Mouse (Mus musculus): ENCODE measurements around the gene Tapt1. TPM values are rescaled to one million over a fixed set of nuclear protein-coding genes. Genes with fewer than 3 reads are reported as not detected.
"Not testable (repeated sequence)": the region's sequence is repeated elsewhere in the genome, so short reads cannot be mapped to it uniquely, and the experiment has no call there.

The Tapt1 gene
- 10 to 100 TPM; 19.7 to 19.9 TPM for total RNA-seq (2021)

DNA sequence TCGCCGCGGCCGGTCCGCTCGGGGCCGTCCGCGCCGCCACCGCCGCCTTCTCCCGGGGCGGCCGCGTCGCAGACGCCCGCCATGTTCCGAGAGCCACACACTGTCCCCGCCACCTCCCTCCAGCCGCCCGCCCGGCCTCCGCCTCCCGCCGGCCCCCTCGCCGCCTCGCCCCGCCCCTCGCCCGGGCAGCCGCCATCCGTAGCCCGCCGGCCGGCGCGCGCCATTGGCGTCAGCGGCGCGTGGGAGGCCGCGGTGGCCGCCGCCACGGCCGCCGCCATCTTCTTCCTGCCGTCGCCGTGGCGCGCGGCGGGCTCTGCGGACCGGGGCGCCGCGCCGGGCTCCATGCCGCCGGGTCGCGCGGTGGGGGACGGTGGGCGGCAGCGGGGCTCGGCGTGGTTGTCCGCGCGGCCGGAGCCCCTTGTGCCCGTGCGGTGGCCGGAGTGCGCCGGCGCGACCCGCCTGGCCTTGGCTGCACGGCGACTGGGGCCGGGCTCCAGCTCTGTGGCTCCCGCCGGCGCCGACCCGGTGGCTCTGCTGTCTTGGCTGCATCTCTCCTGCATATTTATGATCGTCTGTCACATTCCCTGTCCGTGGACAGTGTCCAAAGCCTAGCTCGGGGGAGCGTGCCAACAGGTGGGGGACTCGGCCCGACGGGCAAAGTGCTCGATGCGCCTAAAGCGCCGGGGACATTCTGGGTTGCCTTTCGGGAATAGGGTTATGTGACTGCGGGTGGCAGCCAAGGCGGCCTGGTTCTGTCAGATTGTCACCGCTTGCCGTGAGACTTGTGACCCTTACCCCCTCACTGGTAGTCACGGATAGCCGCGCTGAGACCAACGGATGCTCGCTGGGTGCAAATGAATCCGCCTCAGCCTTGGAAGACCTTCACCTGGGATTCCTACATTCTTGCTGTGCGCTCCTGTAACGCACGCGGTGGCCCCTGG lies at the start of gene Tapt1:
TSS of gene Tapt1 (minus strand) at position 106 of the 941 bp plus-strand sequence.
- intact Hi-C loops (cut with DNase I), result loop anchor here (5.0 kb wide), 1 partner anchor 1221 kb away; no protein-coding TSS in a partner anchor

DNA sequence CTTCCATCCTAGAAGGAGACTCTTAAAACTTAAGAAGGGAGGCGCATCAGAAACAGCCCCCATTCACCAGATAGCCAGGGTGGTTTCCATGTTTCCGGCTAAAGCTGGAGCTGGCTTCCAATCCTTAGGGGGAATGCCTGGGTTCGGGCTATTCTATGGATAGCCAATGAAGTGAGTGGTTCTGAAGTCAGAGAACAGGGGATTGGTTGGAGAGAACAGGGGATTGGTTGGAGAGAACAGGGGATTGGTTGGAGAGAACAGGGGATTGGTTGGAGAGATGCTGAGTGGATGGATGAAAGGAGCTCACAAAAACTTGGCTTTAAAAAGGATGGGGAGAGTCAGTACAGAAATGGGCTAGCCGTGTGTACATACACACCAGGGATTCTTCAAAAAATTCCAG lies 45.1 kb upstream of the Tapt1 start:
- intact Hi-C loops (cut with DNase I), result no loop called here
- DNase-seq (ENCODE audit: low spot score), result no peak

More for the DNA sequence above, at the start of gene Tapt1:
- DNase-seq (ENCODE audit: low spot score), result peak; percentile 84

DNA sequence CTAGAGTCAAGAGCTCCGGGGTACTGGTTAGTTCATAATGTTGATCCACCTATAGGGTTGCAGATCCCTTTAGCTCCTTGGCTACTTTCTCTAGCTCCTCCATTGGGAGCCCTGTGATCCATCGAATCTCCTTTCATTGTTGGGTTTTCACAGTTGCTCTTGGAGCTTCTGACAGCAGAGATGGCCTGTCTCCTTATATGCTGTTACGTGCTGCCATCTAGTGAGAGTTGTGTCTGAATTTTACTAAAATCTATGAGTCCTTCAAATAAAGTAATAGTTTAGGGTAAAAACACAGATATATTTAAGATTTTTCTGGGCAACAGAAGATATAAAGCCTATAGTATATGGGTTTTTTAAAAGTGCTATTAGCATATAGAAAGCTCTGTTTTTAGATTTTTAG lies 42.1 kb upstream of the Tapt1 start:
- DNase-seq (ENCODE audit: low spot score), result not testable (repeated sequence)
- intact Hi-C loops (cut with DNase I), result loop anchor here (1.0 to 5.0 kb wide), 2 partner anchors 220 to 426 kb away; no protein-coding TSS in a partner anchor

DNA sequence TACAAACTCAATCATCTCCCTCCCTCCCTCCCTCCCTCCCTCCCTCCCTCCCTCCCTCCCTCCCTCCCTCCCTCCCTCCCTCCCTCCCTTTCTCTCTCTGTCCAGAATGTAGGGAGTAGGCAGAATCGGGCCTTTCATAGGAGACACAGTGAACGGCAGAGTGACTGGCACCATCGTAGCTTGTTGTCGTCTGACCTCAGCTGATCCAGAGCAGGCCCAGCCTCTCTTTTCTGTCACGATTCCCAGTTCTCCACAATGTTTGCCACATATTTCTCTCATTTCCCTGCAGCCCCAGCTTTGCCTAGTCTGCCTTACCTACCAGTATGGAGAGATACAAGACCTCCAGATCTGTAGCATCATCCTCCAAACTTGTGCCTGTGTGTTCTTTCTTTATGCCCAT lies 35.3 kb upstream of the Tapt1 start:
- intact Hi-C loops (cut with DNase I), result no loop called here

GRCm38 (mm10) chr5:44261172-44261571 lies 34.7 kb upstream of the Tapt1 start:
- intact Hi-C loops (cut with DNase I), result no loop called here

More for the DNA sequence above, 35.3 kb upstream of the Tapt1 start:
- no peak for DNase-seq (ENCODE audit: low spot score)

DNA sequence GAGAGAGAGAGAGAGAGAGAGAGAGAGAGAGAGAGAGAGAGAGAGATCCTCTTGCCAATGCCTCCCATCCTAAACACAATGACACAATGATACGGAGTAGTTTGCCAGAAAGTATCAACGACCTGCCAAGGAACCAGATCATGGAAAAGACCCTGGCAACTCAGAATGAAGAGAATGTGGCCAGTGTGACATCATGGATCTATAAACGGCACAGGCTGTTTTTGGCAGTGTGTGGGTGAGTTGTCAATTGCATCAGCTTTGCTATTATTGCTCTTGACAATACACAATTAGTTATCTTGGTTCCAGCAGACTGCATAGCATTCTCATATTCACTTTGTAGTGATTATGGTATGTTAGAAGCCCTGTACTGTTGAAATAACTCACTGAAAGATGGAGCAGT lies 33.3 kb upstream of the Tapt1 start:
- no peak for DNase-seq (ENCODE audit: low spot score)
- intact Hi-C loops (cut with DNase I), result no loop called here

More at GRCm38 (mm10) chr5:44261172-44261571, 34.7 kb upstream of the Tapt1 start:
- DNase-seq (ENCODE audit: low spot score), result no peak

DNA sequence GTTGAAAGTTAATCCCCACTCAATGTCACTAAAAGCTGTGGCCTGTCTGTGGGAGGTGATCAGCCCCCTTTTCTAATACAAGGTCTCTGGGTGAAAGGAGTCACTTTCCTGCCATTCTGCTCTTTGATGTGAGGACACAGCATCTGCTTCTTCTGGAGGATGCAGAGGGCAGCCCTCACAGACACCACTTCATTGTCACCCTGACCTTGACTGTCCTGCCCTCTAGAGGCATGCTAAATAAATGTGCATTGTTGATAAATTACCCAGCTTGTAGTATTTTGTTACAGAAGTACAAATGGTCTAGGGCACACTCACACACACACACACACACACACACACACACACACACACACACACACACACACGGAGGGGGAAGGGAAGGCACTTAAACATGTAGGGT lies 31.7 kb upstream of the Tapt1 start:
- intact Hi-C loops (cut with DNase I), result no loop called here
- DNase-seq (ENCODE audit: low spot score), result no peak

- DNase-seq (ENCODE audit: low spot score), result no peak
Measured at GRCm38 (mm10) chr5:44257401-44257800, 31.0 kb upstream of the Tapt1 start.

GRCm38 (mm10) chr5:44256512-44256911 lies 30.1 kb upstream of the Tapt1 start:
- intact Hi-C loops (cut with DNase I), result no loop called here
- no peak for DNase-seq (ENCODE audit: low spot score)

More at GRCm38 (mm10) chr5:44257401-44257800, 31.0 kb upstream of the Tapt1 start:
- intact Hi-C loops (cut with DNase I), result no loop called here

DNA sequence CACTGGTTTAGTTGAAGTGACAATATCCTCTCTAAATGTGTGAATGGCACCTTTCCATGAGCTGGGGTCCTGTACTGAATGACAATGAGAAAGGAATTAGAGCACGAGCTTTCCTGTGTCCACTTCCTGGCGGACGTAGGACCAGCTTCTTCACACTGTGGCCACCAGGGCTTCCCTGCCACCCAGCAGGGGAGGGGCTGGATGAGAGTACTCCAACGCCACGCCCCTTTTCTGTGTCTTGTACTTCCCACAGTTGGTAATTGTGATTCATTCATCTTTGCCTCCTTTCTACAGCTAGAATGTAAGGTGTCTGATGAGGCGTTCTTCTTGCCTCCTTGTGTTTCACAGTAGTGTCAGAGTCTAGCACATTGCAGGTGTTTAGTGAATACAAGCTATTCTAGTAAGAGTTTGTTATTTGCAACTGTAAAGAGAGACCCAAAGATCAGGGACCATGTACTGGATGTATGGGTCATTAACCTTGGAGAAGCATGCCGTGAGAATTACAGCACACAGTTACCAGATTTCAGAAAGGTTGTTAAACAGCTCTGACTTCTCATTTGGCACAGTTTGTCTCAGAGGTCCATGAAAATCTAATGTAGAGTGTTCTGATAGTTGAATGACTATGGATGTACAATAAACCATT lies 29.5 kb upstream of the Tapt1 start:
- intact Hi-C loops (cut with DNase I), result no loop called here
- DNase-seq (ENCODE audit: low spot score), result no peak

DNA sequence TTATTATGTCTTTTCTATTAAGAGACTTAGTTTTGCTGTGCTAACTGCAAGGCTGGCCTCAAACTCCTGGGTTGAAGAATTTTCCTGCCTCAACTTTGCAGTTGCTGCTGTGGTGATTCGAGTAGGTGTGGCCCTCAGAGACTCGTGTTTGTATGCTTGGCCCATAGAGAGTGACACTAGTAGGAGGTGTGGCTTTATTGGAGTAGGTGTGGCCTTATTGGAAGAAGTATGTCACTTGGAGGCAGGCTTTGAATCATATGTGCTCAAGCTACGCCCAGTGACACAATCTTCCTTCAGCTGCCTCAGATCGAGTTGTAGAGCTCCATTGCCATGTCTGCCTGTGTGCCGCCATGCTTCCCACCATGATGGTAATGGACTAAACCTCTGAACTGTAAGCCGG lies 27.0 kb upstream of the Tapt1 start:
- intact Hi-C loops (cut with DNase I), result no loop called here
- DNase-seq (ENCODE audit: low spot score), result no peak

DNA sequence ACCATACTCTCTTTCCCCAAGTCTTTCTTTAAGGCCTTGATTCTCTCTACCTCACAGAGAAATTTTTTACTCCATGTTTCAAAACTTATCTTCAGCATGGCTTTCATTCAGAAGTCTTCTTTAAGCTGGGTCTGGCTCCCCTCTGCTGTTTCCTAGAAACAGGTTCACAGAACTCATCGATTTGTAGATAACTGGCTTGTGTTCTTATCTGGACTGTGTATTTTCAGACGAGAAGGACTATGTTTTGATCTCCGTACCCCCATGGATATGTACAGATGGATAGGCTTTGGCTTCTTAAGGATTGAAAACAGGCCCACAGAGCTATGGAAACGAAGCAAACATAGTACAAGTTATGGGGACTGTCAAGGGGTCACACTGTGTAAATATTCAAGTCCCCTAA lies 26.0 kb upstream of the Tapt1 start:
- no peak for DNase-seq (ENCODE audit: low spot score)
- intact Hi-C loops (cut with DNase I), result no loop called here

DNA sequence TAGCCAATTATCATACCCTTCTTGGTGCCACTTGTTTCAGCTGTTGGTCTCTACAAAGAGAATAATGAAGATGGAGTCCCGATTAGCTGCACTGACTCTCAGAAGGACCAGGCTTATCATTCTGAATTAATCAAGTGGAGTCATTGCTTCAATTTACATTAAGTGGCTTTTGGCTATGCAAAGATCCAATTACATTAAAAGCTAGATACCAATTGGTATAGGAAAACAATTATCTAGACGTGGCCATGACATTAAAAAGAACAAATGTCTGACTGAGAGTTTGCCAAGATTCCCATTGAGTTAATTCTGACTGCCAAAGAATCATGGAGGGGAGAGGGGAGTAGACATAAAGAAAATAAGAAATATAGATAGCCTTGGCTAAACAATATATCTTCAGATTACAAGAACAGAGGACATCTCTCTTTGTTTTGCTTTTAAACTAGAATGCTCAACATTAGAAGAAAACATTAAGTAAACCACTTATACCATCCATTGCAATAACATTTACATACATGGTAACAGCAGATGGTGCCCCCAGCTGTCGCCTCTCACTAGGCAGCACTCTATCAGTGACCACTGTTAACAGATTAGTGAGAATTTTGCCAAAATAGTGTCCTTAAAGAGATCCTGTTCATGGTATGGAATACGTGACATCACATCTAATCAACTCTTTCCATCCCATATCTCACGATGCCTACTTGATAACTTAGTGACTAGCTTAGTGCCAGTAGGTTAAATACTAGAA lies 24.0 kb upstream of the Tapt1 start:
- intact Hi-C loops (cut with DNase I), result no loop called here
- no peak for DNase-seq (ENCODE audit: low spot score)

DNA sequence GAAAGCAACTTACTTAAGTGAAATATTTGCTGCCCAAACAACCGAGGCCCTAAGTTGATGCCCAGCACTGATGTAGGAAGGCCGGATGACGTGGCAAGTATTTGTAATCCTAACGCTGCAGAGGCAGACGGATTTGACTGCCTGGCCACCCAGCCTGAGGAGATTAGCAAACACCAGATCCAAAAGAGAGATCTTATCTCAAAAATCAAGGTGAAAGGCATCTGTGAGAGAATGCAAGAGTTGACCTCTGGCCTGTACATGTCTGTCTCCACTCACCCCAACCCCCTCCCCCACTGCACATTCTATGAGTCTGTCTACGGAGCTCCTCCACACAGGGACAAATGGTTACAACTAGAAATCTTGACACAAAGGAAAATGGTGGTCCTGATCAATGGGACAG lies 22.9 kb upstream of the Tapt1 start:
- no peak for DNase-seq (ENCODE audit: low spot score)
- intact Hi-C loops (cut with DNase I), result no loop called here

DNA sequence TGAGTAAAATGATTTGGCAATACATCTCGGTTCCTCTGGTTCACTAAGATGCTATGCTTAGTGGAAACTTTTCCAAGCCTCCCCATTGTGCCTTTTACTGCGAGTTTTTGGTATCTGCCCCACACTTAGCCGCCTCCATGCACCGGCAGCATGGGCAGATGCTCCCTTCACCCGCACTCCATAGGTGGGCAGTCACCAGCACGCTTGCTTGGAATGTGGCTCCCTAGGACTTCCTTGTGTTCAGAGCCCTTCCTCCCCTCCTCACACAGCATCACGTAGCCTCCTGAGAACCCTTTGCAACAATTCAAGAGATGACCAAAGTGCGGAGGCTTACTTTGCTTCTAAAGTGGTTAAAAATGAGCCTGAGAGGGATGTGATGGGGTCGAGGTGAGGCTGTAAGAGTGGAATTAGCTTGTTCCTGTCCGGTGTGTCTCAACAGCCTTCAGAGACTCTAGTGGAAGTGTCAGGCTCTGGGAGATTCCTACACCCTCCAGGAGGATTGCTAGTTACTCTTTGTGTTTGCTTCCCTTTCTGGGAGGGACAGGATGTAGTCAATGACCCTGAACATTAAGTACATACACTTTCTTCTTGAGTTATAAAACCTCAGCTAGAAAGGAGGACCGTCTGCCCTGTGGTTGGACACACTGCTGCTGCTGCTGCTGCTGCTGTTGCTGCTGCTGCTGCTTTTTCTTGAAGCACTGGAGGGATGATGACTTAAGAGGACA lies 20.2 kb upstream of the Tapt1 start:
- DNase-seq (ENCODE audit: low spot score), result no peak

GRCm38 (mm10) chr5:44244894-44245423 lies 18.5 kb upstream of the Tapt1 start:
- DNase-seq (ENCODE audit: low spot score), result no peak
- intact Hi-C loops (cut with DNase I), result no loop called here

More for the DNA sequence above, 20.2 kb upstream of the Tapt1 start:
- intact Hi-C loops (cut with DNase I), result no loop called here

GRCm38 (mm10) chr5:44242828-44243227 lies 16.4 kb upstream of the Tapt1 start:
- no peak for DNase-seq (ENCODE audit: low spot score)
- intact Hi-C loops (cut with DNase I), result no loop called here

DNA sequence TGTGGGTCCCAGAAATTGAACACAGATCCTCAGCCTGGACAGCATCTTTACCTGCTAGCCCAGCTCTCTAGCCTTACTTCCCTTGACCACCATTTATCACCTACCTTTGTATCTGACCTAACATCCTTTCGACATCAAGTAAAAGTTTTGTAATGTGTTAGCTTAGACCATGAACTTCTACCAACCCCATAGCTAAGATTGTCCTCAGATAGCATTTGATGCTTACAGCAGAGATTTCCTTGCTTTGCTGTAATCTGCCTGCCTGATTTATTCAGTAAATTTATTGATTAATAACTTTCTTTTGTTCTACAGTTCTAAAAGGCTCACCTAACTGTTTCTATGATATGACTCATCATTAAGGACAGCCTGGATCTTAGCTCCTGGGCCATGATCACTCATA lies 15.3 kb upstream of the Tapt1 start:
- intact Hi-C loops (cut with DNase I), result no loop called here
- no peak for DNase-seq (ENCODE audit: low spot score)
